19 mouse cellular contexts compared by ENCODE assay signal in the genomic region with DNA sequence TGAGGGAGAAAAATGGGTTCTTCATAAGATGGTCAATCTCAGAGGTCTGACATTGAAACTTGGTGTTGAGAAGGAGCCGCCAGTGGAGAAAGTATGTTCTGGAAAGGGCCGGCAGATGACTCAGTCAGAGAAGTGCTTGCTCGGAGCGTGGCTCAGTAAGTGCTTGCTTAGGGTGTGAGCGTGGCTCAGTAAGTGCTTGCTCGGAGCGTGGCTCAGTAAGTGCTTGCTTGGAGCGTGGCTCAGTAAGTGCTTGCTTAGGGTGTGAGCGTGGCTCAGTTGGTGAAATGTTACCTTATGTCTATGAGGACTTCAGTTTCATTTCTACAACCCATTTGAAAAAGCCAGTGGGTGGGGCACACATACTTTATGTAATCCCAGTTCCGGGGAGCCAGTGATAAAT. TPM values are rescaled to one million over a fixed set of nuclear protein-coding genes. Genes with fewer than 3 reads are reported as not detected.
DNase-seq lines count a peak whose midpoint lies in the region; ATAC-seq and TF ChIP-seq lines count a peak whose summit lies in the region.
"Had no signal": no experiment of that assay in that cellular context is flagged by ENCODE, and none has a peak within 500 bp of the region (broad histone marks: within the 10 kb centered on the region; RNA-seq: fewer than 3 reads in every experiment).

No protein-coding gene starts in this region.

- no peak overlapping the region for H3K27ac ChIP-seq in lung, postnatal 0 days (ENCODE audit: low read length)
- H3K27ac ChIP-seq: embryonic facial prominence, embryonic 10.5 days; embryonic facial prominence, embryonic 12.5 days; forebrain, embryonic 13.5 days; forebrain, embryonic 15.5 days had no signal

- peak; percentile 6 for DNase-seq in lung, adult 2 months
- DNase-seq in lung, postnatal 14 days = no peak
- DNase-seq in lung, postnatal 0 days (ENCODE audit: low spot score) = peak; percentile 69
- DNase-seq in lung, postnatal 36 days = peak; percentile 32
- DNase-seq in cerebellum, adult 9-11 months = no peak
- no peak for DNase-seq in thymus, adult 18-20 months
- no peak for DNase-seq in thymus, postnatal 10 days (ENCODE audit: low spot score in 2 of 2)
- DNase-seq: adrenal gland, adult 2 months; adrenal gland, postnatal 10 days; adrenal gland, postnatal 25 days; cerebellum, adult 11 months; cerebellum, adult 18-20 months; cerebellum, adult 8-10 months; cerebellum, postnatal 10 days; cerebellum, postnatal 25 days had no signal

- no peak overlapping the region for H3K4me3 ChIP-seq in lung, adult 2 months (replicated peaks; ENCODE audit: extremely low read depth, low read depth, low read length)
- no peak overlapping the region for H3K4me3 ChIP-seq in lung, postnatal 0 days (ENCODE audit: low read depth, low read length)
- H3K4me3 ChIP-seq: embryonic facial prominence, embryonic 10.5 days; embryonic facial prominence, embryonic 12.5 days; forebrain, embryonic 13.5 days; forebrain, embryonic 15.5 days had no signal

- WGBS in lung, adult 2 months = 73% methylated on average over 10 of the region's 10 CpGs
- 48% methylated on average over 10 of the region's 10 CpGs for WGBS in lung, postnatal 0 days

- H3K9me3 ChIP-seq in lung, postnatal 0 days (ENCODE audit: low read length) = no peaks in the 10 kb centered on the region
- H3K9me3 ChIP-seq: embryonic facial prominence, embryonic 10.5 days; embryonic facial prominence, embryonic 12.5 days; forebrain, embryonic 13.5 days; forebrain, embryonic 15.5 days had no signal

- no peaks in the 10 kb centered on the region for H3K36me3 ChIP-seq in lung, postnatal 0 days (ENCODE audit: insufficient read depth, low read length)
- H3K36me3 ChIP-seq: embryonic facial prominence, embryonic 10.5 days; embryonic facial prominence, embryonic 12.5 days; forebrain, embryonic 15.5 days had no signal

- no peak; the same call in 1 of the 2 replicates for TF ChIP-seq EP300 in lung, postnatal 0 days (IDR thresholded peaks at IDR 0.05)

- no peak overlapping the region for H3K4me2 ChIP-seq in lung, postnatal 0 days (replicated peaks; ENCODE audit: low read depth, low read length)
- H3K4me2 ChIP-seq: embryonic facial prominence, embryonic 12.5 days; forebrain, embryonic 13.5 days; forebrain, embryonic 15.5 days had no signal

- TF ChIP-seq POLR2A in lung, adult 2 months (IDR thresholded peaks at IDR 0.05; ENCODE audit: borderline replicate concordance, extremely low read depth, low read depth, low read length) = no peak

- H3K4me1 ChIP-seq in lung, adult 2 months (ENCODE audit: control insufficient read depth, insufficient read depth, low read length) = no peaks in the 10 kb centered on the region
- no peaks in the 10 kb centered on the region for H3K4me1 ChIP-seq in lung, postnatal 0 days (ENCODE audit: insufficient read depth, low read depth, low read length)
- H3K4me1 ChIP-seq: forebrain, embryonic 13.5 days; forebrain, embryonic 15.5 days had no signal

- no peaks in the 10 kb centered on the region for H3K27me3 ChIP-seq in lung, postnatal 0 days (replicated peaks; ENCODE audit: insufficient read depth, low read length)
- H3K27me3 ChIP-seq: embryonic facial prominence, embryonic 12.5 days; forebrain, embryonic 13.5 days; forebrain, embryonic 15.5 days had no signal

- no peak overlapping the region for H3K9ac ChIP-seq in lung, postnatal 0 days (replicated peaks; ENCODE audit: low read depth)
- H3K9ac ChIP-seq: embryonic facial prominence, embryonic 12.5 days; forebrain, embryonic 13.5 days; forebrain, embryonic 15.5 days had no signal

- peak; percentile 90 for ATAC-seq in lung, postnatal 0 days
- ATAC-seq: forebrain, embryonic 13.5 days; forebrain, embryonic 15.5 days had no signal

- no peak for TF ChIP-seq CTCF in lung, adult 2 months (IDR thresholded peaks at IDR 0.05; ENCODE audit: insufficient read depth, low read length)
- no peak for TF ChIP-seq CTCF in lung, postnatal 0 days (IDR thresholded peaks at IDR 0.05)

RNA-seq across cellular contexts. Expression of a gene that starts 12.1 kb away (rescaled TPM):
- 0.70 and 1.1 TPM in 2 replicates for polyA plus RNA-seq in lung, adult 2 months (2012; rRNA removed)
- polyA plus RNA-seq in lung, postnatal 0 days (2015; fragmentation: Nextera tagmentation; extraction: Ambion mirVana) = 0.18 and 0.35 TPM in 2 replicates

Comparison
In these comparisons a context has a peak if more than half of its experiments do, and no peak if none do; other contexts are left out.
1. DNase-seq: peak in lung, adult 2 months (single experiment), lung, postnatal 0 days (single experiment) and lung, postnatal 36 days (single experiment); none in lung, postnatal 14 days (single experiment), cerebellum, adult 9-11 months (single experiment), thymus, adult 18-20 months (0 of 2) and thymus, postnatal 10 days (0 of 2).